Mouse (Mus musculus): Measurements from ENCODE around the gene Ring1. TPM values are rescaled to one million over a fixed set of nuclear protein-coding genes. Genes with fewer than 3 reads are reported as not detected.

The Ring1 gene
- 1 to 10 TPM; 1.6 to 2.8 (median 2.5) TPM for polyA plus RNA-seq (2017; shearing (Covaris generic))

DNA sequence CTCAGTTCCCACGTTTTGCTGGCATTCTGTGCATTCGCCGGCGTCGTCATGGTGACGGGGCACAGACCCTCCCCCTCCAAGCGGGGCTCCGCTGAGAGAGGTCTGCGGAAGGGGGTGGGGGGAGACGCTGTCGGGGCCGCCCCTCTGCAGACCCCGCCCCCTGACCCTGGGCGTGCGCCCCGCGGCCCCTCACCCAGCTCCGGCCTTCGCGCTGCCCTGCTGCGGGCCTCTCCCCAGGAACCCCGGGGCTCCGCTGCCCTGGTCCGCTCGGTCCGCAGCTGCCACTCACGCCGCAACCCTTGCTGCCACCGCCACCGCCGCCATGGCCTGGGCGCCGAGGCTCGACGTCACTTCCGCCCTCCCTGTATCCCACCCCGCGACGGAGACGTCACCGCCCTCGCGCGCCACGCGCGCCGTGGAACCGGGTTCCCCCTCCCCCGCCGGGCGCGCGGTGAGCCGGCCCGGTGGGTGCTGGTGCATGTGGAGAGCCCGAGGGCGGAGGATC is at the start of gene Ring1:
TSS of gene Ring1 (minus strand) at position 364 of the 505 bp plus-strand sequence.
- peak; percentile 44 for ATAC-seq

- ATAC-seq, result no peak
These were observed 47.6 kb upstream of the Ring1 start for GRCm38 (mm10) chr17:34072091-34072490.

GRCm38 (mm10) chr17:34068864-34069263 is 44.4 kb upstream of the Ring1 start:
- no peak for ATAC-seq

DNA sequence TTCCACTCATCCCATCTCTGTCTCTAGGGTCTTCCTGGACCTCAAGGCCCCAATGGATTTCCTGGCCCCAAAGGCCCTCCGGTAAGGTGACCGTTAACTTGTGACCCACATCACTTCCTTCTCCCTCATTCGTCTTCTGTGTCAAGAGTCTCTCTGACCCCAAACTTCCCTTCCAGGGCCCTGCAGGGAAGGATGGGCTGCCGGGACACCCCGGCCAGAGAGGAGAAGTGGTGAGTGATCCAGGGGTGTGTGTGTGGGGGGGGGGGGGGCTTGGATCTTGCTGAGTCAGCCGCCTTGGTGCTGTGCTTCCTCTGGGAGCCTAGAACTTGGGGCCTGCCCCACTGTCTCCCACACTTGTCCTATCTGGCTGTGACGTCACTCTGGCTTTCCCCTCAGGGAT is 32.7 kb upstream of the Ring1 start:
- ATAC-seq, result no peak

GRCm38 (mm10) chr17:34047404-34048050 is 23.0 kb upstream of the Ring1 start:
- peak; percentile 38 for ATAC-seq

DNA sequence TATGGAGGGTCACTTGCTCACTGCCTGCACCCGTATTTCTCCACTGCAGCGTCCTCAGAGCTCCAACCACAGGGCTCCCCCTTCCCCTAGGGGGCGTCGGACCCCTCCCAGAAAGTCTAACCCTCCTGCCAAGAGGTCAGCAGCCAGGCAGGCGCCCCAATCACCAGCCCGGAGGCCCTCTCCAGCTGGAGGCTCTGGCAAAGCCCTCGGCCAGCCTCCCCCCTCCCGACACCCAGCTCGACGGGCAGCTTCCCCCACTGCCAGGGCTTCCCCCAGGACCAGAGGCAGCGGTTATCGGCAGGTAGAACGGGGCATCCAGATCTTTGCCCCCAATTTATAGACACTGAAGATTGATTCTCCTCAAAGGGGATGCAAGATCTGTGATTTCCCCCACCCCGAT is 21.5 kb upstream of the Ring1 start:
- no peak for ATAC-seq

DNA sequence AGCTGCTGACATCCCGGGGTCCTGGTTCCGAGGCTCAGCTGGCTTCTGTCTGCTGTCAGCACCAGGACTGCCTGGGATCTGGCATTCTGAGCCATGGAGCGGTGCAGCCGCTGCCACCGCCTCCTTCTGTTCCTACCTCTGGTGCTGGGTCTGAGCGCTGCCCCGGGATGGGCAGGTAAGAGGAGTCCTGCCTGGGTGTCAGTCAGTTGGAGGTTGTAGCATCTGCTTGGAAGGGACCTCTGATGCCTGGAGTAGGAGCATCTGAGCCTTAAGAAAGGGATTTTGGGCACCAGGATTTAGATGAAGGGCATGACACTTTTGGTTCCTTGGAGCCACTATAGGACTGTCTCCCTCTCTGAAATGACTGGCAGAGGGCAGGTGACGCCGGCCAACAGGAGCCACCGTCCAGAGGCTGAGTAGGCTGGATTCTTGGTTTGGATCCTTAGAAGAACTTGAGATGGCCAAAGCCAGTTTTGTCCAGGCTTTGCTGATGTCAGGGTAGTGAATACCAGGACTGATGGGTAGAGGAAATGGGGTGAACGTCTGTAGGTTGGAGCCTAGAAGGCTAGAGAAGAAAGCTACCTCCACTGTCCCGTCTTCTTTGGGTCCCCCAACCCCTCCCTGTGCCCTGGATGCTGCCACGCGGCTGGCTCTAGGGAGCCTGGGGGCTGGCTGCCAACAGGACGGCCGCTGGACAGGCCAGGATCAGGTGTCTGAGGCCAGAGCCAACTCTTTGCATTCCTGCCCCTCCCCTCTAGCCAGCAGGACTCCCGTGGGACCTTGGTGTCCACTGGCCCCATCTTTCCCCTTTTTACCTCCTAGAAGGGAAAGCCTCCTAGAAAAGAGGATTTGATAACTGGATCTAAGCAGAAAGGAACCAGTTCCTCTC is 15.3 kb upstream of the Ring1 start:
- ATAC-seq, result no peak

- no peak for ATAC-seq
These were observed 14.5 kb upstream of the Ring1 start, which contains the start of gene Col11a2 for GRCm38 (mm10) chr17:34038878-34039561. Col11a2 (plus strand) TSS chr17:34039437.

DNA sequence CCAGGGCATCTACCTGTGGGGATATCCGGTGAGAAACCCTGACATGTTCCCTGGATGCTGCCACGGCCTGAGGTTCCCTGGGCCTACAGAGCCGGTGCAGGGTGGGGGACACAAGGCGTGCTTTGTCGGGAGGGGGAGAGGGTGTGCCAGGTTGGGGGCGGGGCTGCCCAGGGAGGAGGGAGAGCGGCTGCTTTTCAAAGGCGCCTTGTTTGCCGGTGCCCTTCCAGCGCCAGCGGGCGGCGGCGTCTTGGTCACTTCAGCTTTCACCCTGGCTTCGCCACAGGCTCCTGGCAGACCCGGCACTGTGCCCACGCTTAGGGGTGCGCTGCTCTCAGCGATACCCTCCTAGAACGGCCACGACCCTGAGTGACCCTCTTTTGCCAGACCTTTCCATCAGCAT is 14.0 kb upstream of the Ring1 start:
- no peak for ATAC-seq

GRCm38 (mm10) chr17:34037241-34037640 is 12.8 kb upstream of the Ring1 start:
- ATAC-seq, result no peak

GRCm38 (mm10) chr17:34036647-34037046 is 12.2 kb upstream of the Ring1 start:
- ATAC-seq, result no peak

- no peak for ATAC-seq
These were observed 11.0 kb upstream of the Ring1 start for GRCm38 (mm10) chr17:34035517-34035916.

DNA sequence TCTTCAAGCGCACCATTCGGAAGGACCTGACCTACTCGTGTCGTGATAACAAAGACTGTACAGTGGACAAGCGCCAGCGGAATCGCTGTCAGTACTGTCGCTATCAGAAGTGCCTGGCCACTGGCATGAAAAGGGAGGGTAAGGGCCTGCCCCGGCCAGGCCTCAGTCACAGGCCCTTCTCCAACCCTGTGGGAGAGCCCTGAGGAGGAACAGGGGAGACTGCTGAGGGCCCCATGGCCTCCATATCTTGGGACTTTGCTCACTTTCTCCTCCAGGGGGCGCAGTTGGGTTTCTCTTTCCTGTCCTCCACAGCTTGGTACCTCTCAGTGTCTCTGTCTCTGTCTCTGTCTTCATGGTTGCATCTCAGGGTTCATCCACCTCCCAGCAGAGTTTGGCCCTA is 9.6 kb upstream of the Ring1 start:
- ATAC-seq, result no peak

DNA sequence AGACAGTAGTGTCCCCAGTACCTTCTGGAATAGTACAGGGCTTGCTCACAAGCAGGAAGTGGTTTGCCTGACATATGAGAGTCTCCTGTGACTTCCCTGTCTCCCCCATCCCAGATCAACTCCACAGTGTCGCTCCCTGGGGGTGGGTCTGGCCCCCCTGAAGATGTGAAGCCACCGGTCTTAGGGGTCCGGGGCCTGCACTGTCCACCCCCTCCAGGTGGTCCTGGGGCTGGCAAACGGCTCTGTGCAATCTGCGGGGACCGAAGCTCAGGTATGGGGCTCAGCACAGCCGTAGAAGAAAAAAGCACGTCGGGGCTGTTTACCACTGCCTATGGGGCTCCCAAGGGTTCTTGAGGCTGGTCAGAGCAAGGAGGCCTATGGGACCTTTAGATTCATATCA is 9.0 kb upstream of the Ring1 start:
- ATAC-seq, result no peak

DNA sequence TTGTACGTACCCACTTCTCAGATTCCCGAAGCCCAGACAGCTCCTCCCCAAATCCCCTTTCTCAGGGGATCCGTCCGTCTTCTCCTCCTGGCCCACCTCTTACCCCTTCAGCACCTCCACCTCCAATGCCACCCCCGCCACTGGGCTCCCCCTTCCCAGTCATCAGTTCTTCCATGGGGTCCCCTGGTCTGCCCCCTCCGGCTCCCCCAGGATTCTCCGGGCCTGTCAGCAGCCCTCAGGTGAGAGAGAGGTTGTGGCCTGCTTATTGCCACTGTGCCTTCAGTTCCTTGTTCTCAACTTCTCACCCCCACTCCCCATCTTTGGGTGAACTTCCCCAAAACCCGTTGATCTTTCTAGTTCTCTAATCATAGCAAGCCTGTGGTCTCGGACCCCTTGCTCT is 8.3 kb upstream of the Ring1 start:
- ATAC-seq, result no peak

GRCm38 (mm10) chr17:34032174-34032632 is 7.7 kb upstream of the Ring1 start:
- ATAC-seq, result no peak

DNA sequence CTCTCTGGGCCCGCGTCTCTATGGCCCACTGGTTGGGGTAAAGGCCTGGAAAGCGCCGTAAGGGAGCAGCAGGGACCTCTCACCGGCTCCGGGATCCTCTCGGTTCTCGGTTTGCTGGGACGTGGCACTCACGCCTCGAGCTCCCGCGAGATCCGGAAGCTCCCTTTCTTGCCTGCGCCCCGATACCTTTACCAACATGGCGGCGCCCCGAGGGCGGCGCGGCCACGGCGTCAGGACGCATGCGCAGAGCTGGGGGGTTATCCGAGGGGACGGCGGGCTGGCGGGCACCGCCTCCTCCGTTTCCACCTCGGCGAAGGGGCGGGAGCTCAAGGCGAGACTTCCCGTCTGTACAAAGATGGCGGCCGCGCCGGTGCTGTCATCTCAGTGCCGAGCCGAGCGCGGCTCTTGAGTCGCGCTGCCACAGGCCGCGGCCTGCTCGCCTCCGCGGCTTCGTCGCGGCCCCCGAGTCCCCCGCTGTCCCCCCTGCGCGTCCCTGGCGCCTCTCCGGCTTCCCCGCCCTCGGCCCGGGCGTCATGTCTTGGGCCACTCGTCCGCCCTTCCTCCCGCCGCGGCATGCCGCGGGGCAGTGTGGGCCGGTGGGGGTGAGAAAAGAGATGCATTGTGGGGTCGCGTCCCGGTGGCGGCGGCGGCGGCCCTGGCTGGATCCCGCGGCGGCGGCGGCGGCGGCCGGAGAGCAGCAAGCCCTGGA is 7.1 kb upstream of the Ring1 start, which contains the start of the genes Slc39a7 and Rxrb:
TSS of gene Slc39a7 (minus strand) at position 218 of the 709 bp plus-strand sequence.
TSS of gene Rxrb (plus strand) at position 348 of the 709 bp plus-strand sequence.
- ATAC-seq, result peak; percentile 63

DNA sequence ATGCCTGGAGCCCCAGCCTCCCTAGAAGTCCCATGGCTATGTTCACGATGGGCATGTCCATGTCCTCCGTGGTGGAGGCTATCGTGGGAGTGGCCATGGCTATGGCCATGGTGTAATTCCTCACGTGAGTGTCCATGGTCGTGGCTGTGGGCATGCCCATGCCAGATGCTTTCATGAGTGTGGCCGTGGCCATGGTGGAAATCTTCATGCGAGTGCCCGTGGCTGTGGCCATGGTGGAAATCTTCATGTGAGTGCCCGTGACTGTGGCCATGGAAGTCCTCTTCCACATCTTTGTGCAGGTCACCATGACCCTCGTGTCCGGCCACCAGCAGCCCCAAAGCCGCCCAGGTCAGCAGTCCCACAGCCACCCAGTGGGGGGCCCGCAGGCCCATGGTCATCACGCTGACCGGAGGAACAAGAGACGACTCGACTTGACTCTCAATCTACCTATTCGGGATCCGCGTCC is 6.4 kb upstream of the Ring1 start:
- no peak for ATAC-seq

DNA sequence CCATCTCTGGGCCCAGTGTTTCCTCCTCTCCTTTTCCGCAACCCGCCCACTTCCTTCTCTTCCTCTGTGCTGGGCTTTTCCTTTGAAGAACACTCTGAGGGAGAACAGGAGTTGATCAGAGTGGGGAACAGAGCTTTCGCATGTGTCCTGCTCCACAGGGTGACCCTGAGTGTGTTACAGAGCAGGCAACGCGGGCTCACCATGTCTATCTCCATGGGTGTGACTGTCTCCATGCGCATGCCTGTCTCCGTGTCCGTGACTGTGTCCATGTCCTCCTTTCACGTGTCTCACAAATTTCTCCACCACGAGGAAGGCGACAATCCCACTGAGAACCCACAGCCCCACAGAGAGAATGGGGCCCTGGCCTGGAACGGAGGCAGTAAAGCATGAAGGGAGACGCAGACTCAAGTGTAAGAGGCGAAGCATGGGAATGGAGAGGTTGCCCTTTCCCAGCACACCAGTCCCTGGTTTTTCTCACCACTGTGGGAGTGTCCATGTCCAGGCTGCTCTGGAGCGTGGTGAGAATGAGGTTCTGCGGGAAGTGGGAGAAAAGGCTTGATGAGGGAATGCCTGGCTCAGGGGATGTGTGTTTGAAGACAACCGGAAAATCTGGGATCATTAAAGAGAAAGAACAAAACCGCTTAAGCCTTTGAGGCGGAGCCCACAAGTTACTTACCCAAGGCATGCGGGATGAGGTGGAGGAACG is 5.6 kb upstream of the Ring1 start:
- ATAC-seq, result no peak

- ATAC-seq, result no peak
These were observed 4.8 kb upstream of the Ring1 start for GRCm38 (mm10) chr17:34029150-34029889.
